Mouse (Mus musculus): ENCODE data around the gene Tubgcp2. TPM values are rescaled to one million over a fixed set of nuclear protein-coding genes. Genes with fewer than 3 reads are reported as not detected.

Tubgcp2 gene
- total and polyA plus RNA-seq, 2 experiments from 2014 or later: 24.5 to 53.1 TPM

- Histone ChIP-seq H3K9ac (replicated peaks; ENCODE audit: low read depth, low read length) (no peak overlapping the region), H3K4me3 (ENCODE audit: low read depth, low read length) (no peak overlapping the region), H3K4me1 (ENCODE audit: control insufficient read depth, insufficient read depth) (peaks cover 15% of the 10 kb centered on the region), H3K27ac (ENCODE audit: low read depth) (no peak overlapping the region), H3K27me3 (ENCODE audit: control insufficient read depth, insufficient read depth, low read length) (no peaks in the 10 kb centered on the region), H3K4me2 (ENCODE audit: low read depth, low read length) (no peak overlapping the region), H3K9me3 (replicated peaks; ENCODE audit: control insufficient read depth, low read length) (no peaks in the 10 kb centered on the region), H3K36me3 (replicated peaks; ENCODE audit: control insufficient read depth, insufficient read depth, low read length) (no peaks in the 10 kb centered on the region)
- DNase-seq (ENCODE audit: low spot score) (no peak), ATAC-seq (ENCODE audit: insufficient read depth, low read depth) (no peak)
- TF ChIP-seq EP300 (IDR thresholded peaks at IDR 0.05; ENCODE audit: low read depth) (no peak), CTCF (IDR thresholded peaks at IDR 0.05; ENCODE audit: low read depth) (no peak)
- 52% methylated on average over 5 of the region's 5 CpGs for WGBS
Measured at GRCm38 (mm10) chr7:139975471-139975870, 61.0 kb downstream of the Tubgcp2 start.

- no peak overlapping the region for H3K4me3 ChIP-seq (ENCODE audit: low read depth, low read length)
- no peak overlapping the region for H3K9ac ChIP-seq (replicated peaks; ENCODE audit: low read depth, low read length)
- 62% methylated on average over 10 of the region's 10 CpGs for WGBS
- H3K36me3 ChIP-seq (replicated peaks; ENCODE audit: control insufficient read depth, insufficient read depth, low read length): no peaks in the 10 kb centered on the region
- H3K27ac ChIP-seq (ENCODE audit: low read depth): no peak overlapping the region
- DNase-seq (ENCODE audit: low spot score): no peak
- no peaks in the 10 kb centered on the region for H3K27me3 ChIP-seq (ENCODE audit: control insufficient read depth, insufficient read depth, low read length)
- ATAC-seq (ENCODE audit: insufficient read depth, low read depth): no peak
- no peak for TF ChIP-seq CTCF (IDR thresholded peaks at IDR 0.05; ENCODE audit: low read depth)
- TF ChIP-seq EP300 (IDR thresholded peaks at IDR 0.05; ENCODE audit: low read depth): no peak
- peaks cover 15% of the 10 kb centered on the region for H3K4me1 ChIP-seq (ENCODE audit: control insufficient read depth, insufficient read depth)
- no peaks in the 10 kb centered on the region for H3K9me3 ChIP-seq (replicated peaks; ENCODE audit: control insufficient read depth, low read length)
- H3K4me2 ChIP-seq (ENCODE audit: low read depth, low read length): no peak overlapping the region
Measured at GRCm38 (mm10) chr7:139974307-139974706, 62.2 kb downstream of the Tubgcp2 start.

- Histone ChIP-seq H3K27me3 (ENCODE audit: control insufficient read depth, insufficient read depth, low read length) (peaks cover 5% of the 10 kb centered on the region; the same call in 1 of the 2 replicates), H3K27ac (ENCODE audit: low read depth) (no peak overlapping the region), H3K9me3 (replicated peaks; ENCODE audit: control insufficient read depth, low read length) (no peaks in the 10 kb centered on the region), H3K4me2 (ENCODE audit: low read depth, low read length) (no peak overlapping the region), H3K36me3 (replicated peaks; ENCODE audit: control insufficient read depth, insufficient read depth, low read length) (no peaks in the 10 kb centered on the region), H3K4me3 (ENCODE audit: low read depth, low read length) (no peak overlapping the region), H3K4me1 (ENCODE audit: control insufficient read depth, insufficient read depth) (peaks cover 3% of the 10 kb centered on the region; the same call in 1 of the 2 replicates), H3K9ac (replicated peaks; ENCODE audit: low read depth, low read length) (no peak overlapping the region)
- ATAC-seq (ENCODE audit: insufficient read depth, low read depth): no peak
- DNase-seq (ENCODE audit: low spot score): no peak
- TF ChIP-seq EP300 (IDR thresholded peaks at IDR 0.05; ENCODE audit: low read depth): no peak
- no peak for TF ChIP-seq CTCF (IDR thresholded peaks at IDR 0.05; ENCODE audit: low read depth)
Measured at GRCm38 (mm10) chr7:139972923-139973331, 63.5 kb downstream of the Tubgcp2 start.

GRCm38 (mm10) chr7:139971436-139971835 is 65.0 kb downstream of the Tubgcp2 start:
- DNase-seq (ENCODE audit: low spot score) (no peak), ATAC-seq (ENCODE audit: insufficient read depth, low read depth) (no peak)
- Histone ChIP-seq H3K36me3 (replicated peaks; ENCODE audit: control insufficient read depth, insufficient read depth, low read length) (no peaks in the 10 kb centered on the region), H3K9ac (replicated peaks; ENCODE audit: low read depth, low read length) (no peak overlapping the region), H3K27me3 (ENCODE audit: control insufficient read depth, insufficient read depth, low read length) (peaks cover 5% of the 10 kb centered on the region; the same call in 1 of the 2 replicates), H3K27ac (ENCODE audit: low read depth) (no peak overlapping the region), H3K4me3 (ENCODE audit: low read depth, low read length) (no peak overlapping the region), H3K4me2 (ENCODE audit: low read depth, low read length) (no peak overlapping the region), H3K9me3 (replicated peaks; ENCODE audit: control insufficient read depth, low read length) (no peaks in the 10 kb centered on the region), H3K4me1 (ENCODE audit: control insufficient read depth, insufficient read depth) (peaks cover 3% of the 10 kb centered on the region; the same call in 1 of the 2 replicates)
- 48% methylated on average over 6 of the region's 6 CpGs for WGBS
- no peak for TF ChIP-seq CTCF (IDR thresholded peaks at IDR 0.05; ENCODE audit: low read depth)
- TF ChIP-seq EP300 (IDR thresholded peaks at IDR 0.05; ENCODE audit: low read depth): no peak

- H3K27me3 ChIP-seq (ENCODE audit: control insufficient read depth, insufficient read depth, low read length): peaks cover 5% of the 10 kb centered on the region; the same call in 1 of the 2 replicates
- H3K4me2 ChIP-seq (ENCODE audit: low read depth, low read length): no peak overlapping the region
- no peak overlapping the region for H3K4me3 ChIP-seq (ENCODE audit: low read depth, low read length)
- no peak for TF ChIP-seq EP300 (IDR thresholded peaks at IDR 0.05; ENCODE audit: low read depth)
- no peak for TF ChIP-seq CTCF (IDR thresholded peaks at IDR 0.05; ENCODE audit: low read depth)
- no peak overlapping the region for H3K27ac ChIP-seq (ENCODE audit: low read depth)
- no peaks in the 10 kb centered on the region for H3K36me3 ChIP-seq (replicated peaks; ENCODE audit: control insufficient read depth, insufficient read depth, low read length)
- DNase-seq (ENCODE audit: low spot score): no peak
- H3K9ac ChIP-seq (replicated peaks; ENCODE audit: low read depth, low read length): no peak overlapping the region
- H3K4me1 ChIP-seq (ENCODE audit: control insufficient read depth, insufficient read depth): peaks cover 3% of the 10 kb centered on the region; the same call in 1 of the 2 replicates
- 68% methylated on average over 5 of the region's 5 CpGs for WGBS
- no peaks in the 10 kb centered on the region for H3K9me3 ChIP-seq (replicated peaks; ENCODE audit: control insufficient read depth, low read length)
- ATAC-seq (ENCODE audit: insufficient read depth, low read depth): no peak
Measured at GRCm38 (mm10) chr7:139970979-139971378, 65.5 kb downstream of the Tubgcp2 start.

Data from heart, postnatal 0 days (tissue).